Mouse (Mus musculus) midbrain, postnatal 0 days (tissue): ENCODE results near the gene Vegfa. TPM values are rescaled to one million over a fixed set of nuclear protein-coding genes. Genes with fewer than 3 reads are reported as not detected.

Experiments used
- ATAC-seq: fragments of 200-750 bp; cut with Nextera tagmentation; 2 replicates; pipeline ENCODE4 v1.8.0; 2017; ENCODE audit warnings: moderate number of reproducible peaks, mild to moderate bottlenecking, moderate TSS enrichment, moderate library complexity; ENCODE audit not compliant: low FRiP score
- DNase-seq: peaks from one replicate; pipeline ENCODE4 v3.0.0-alpha.2; 2015; ENCODE audit warnings: low spot score
- H3K27ac ChIP-seq: fragments of 300-500 bp; sonication (generic); 2 replicates; pipeline ENCODE4 v1.5.1; 2014; ENCODE audit warnings: low read depth, mild to moderate bottlenecking, low read length, mixed read lengths
- H3K27me3 ChIP-seq: fragments of 300-500 bp; sonication (generic); 2 replicates; pipeline ENCODE4 v1.6.1; 2014; ENCODE audit warnings: low read length, control low read depth, mixed read lengths; ENCODE audit not compliant: insufficient read depth
- H3K36me3 ChIP-seq: fragments of 300-500 bp; sonication (generic); 2 replicates; pipeline ENCODE4 v1.6.1; 2014; ENCODE audit warnings: low read length, control low read depth, mixed read lengths; ENCODE audit not compliant: insufficient read depth
- H3K4me1 ChIP-seq: fragments of 300-500 bp; sonication (generic); 2 replicates; pipeline ENCODE4 v1.6.1; 2014; ENCODE audit warnings: mild to moderate bottlenecking, control low read depth, antibody characterized with exemption, low read length, mixed read lengths; ENCODE audit not compliant: insufficient read depth
- H3K4me2 ChIP-seq: fragments of 300-500 bp; sonication (generic); 2 replicates; pipeline ENCODE4 v1.6.1; 2014; ENCODE audit warnings: low read depth, mild to moderate bottlenecking, low read length, mixed read lengths; ENCODE audit not compliant: poor library complexity, severe bottlenecking
- H3K4me3 ChIP-seq: fragments of 300-500 bp; sonication (generic); 2 replicates; pipeline ENCODE4 v1.5.1; 2014; ENCODE audit warnings: low read depth, mild to moderate bottlenecking, low read length, moderate library complexity
- H3K9ac ChIP-seq: fragments of 300-500 bp; sonication (generic); replicated peaks from 2 replicates; pipeline ENCODE4 v1.6.1; 2014; ENCODE audit warnings: mild to moderate bottlenecking, low read length, moderate library complexity, mixed read lengths; ENCODE audit not compliant: poor library complexity, severe bottlenecking
- H3K9me3 ChIP-seq: fragments of 300-500 bp; sonication (generic); 2 replicates; pipeline ENCODE4 v1.6.1; 2016; ENCODE audit warnings: low read length, control low read depth
- CTCF ChIP-seq: IDR thresholded peaks from 2 replicates; pipeline ENCODE4 v1.5.1; 2016; ENCODE audit warnings: antibody characterized with exemption, mild to moderate bottlenecking
- WGBS: fragments of 180-500 bp; shearing (Covaris S2); extraction: QIAGEN DNeasy Blood & Tissue Kit; methylation state at CpG from one replicate; pipeline ENCODE4 v1.1.7; 2014; 5-methylcytosine and 5-hydroxymethylcytosine counted together
- polyA plus RNA-seq: library from polyadenylated mRNA; unstranded; fragments of >200 nt; fragmentation: Nextera tagmentation; extraction: Ambion mirVana; gene quantifications from 2 replicates; pipeline ENCODE4 v1.2.1, GENCODE M21; 2015
- total RNA-seq: library from RNA; depleted of rRNA; stranded (reverse); fragments of >200 nt; gene quantifications from 2 replicates; pipeline ENCODE4 v1.2.3, GENCODE M21; 2014

Vegfa gene
- total and polyA plus RNA-seq, 2 experiments from 2014 or later = 3.0 to 105 TPM

- peaks cover 64% of the 10 kb centered on the region for H3K36me3 ChIP-seq
- WGBS = 70% methylated on average over 4 of the region's 4 CpGs
- H3K4me1 ChIP-seq = peaks cover 6% of the 10 kb centered on the region
- H3K9ac ChIP-seq = no peak overlapping the region
- ATAC-seq (no peak), DNase-seq (no peak)
- H3K27me3 ChIP-seq = no peaks in the 10 kb centered on the region
- no peak overlapping the region for H3K4me2 ChIP-seq
- no peaks in the 10 kb centered on the region for H3K9me3 ChIP-seq
- H3K4me3 ChIP-seq = no peak overlapping the region
- H3K27ac ChIP-seq = no peak overlapping the region
- no peak for TF ChIP-seq CTCF
These were observed 9.7 kb downstream of the Vegfa start for GRCm38 (mm10) chr17:46022427-46022826.

DNA sequence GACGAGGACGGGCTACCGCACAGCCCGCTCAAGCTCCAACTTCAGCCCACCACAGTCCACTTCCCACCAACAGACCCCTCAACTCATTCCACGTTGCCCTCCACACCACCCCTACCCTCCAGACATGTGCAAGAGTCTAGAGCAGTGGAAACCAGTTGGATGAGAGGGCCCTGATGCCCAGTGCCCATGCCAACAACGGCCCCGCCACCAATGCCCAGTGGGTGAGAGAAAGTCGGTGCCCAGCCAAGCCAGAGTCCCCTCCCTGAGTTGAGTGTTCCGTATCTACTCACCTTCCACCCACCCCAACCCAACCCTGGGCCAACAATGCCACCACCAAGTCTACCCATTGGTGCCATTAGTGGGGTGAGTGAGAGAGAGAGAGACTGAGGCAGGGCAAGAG, 10.4 kb downstream of the Vegfa start:
- Histone ChIP-seq H3K9ac (no peak overlapping the region), H3K9me3 (no peaks in the 10 kb centered on the region), H3K27ac (no peak overlapping the region), H3K4me2 (no peak overlapping the region), H3K36me3 (peaks cover 64% of the 10 kb centered on the region), H3K4me3 (no peak overlapping the region), H3K27me3 (no peaks in the 10 kb centered on the region), H3K4me1 (no peaks in the 10 kb centered on the region)
- ATAC-seq = no peak
- no peak for TF ChIP-seq CTCF
- DNase-seq = no peak
- 96% methylated on average over 9 of the region's 9 CpGs for whole genome bisulfite sequencing

GRCm38 (mm10) chr17:46021173-46021572, 11.0 kb downstream of the Vegfa start:
- TF ChIP-seq CTCF = no peak
- no peaks in the 10 kb centered on the region for H3K4me1 ChIP-seq
- no peak overlapping the region for H3K9ac ChIP-seq
- peaks cover 64% of the 10 kb centered on the region for H3K36me3 ChIP-seq
- H3K9me3 ChIP-seq = no peaks in the 10 kb centered on the region
- no peak overlapping the region for H3K27ac ChIP-seq
- no peak overlapping the region for H3K4me2 ChIP-seq
- H3K4me3 ChIP-seq = no peak overlapping the region
- WGBS = 94% methylated on average over 7 of the region's 7 CpGs
- ATAC-seq = no peak
- no peaks in the 10 kb centered on the region for H3K27me3 ChIP-seq
- no peak for DNase-seq

- Histone ChIP-seq H3K4me1 (no peaks in the 10 kb centered on the region), H3K4me3 (no peak overlapping the region), H3K9ac (no peak overlapping the region), H3K27ac (no peak overlapping the region), H3K4me2 (no peak overlapping the region), H3K9me3 (no peaks in the 10 kb centered on the region), H3K36me3 (peaks cover 67% of the 10 kb centered on the region), H3K27me3 (no peaks in the 10 kb centered on the region)
- TF ChIP-seq CTCF = 0 out of 2 replicates have a peak, but pooled peaks have one; percentile 4
- DNase-seq (no peak), ATAC-seq (no peak)
- 75% methylated on average over 7 of the region's 7 CpGs for WGBS
These were observed 11.6 kb downstream of the Vegfa start for GRCm38 (mm10) chr17:46020579-46020978.

DNA sequence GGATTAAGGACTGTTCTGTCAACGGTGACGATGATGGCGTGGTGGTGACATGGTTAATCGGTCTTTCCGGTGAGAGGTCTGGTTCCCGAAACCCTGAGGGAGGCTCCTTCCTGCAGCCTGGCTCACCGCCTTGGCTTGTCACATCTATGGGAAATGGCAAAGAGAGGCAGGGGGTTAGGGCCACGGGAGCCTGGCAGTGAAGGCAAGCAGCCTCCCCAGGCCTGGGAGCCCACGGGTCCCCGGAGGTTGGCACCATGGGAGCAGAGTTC, 13.5 kb downstream of the Vegfa start:
- TF ChIP-seq CTCF = no peak
- no peaks in the 10 kb centered on the region for H3K27me3 ChIP-seq
- peaks cover 53% of the 10 kb centered on the region for H3K36me3 ChIP-seq
- no peak overlapping the region for H3K9ac ChIP-seq
- no peak for DNase-seq
- no peak overlapping the region for H3K27ac ChIP-seq
- WGBS = 86% methylated on average over 10 of the region's 10 CpGs
- H3K4me3 ChIP-seq = no peak overlapping the region
- no peaks in the 10 kb centered on the region for H3K4me1 ChIP-seq
- H3K4me2 ChIP-seq = no peak overlapping the region
- H3K9me3 ChIP-seq = no peaks in the 10 kb centered on the region
- ATAC-seq = no peak

- Histone ChIP-seq H3K9ac (no peak overlapping the region), H3K27ac (no peak overlapping the region), H3K27me3 (no peaks in the 10 kb centered on the region), H3K4me1 (no peaks in the 10 kb centered on the region), H3K4me2 (no peak overlapping the region), H3K36me3 (peaks cover 47% of the 10 kb centered on the region), H3K9me3 (no peaks in the 10 kb centered on the region), H3K4me3 (no peak overlapping the region)
- TF ChIP-seq CTCF = no peak
- WGBS = 70% methylated on average over 24 of the region's 24 CpGs
- ATAC-seq (no peak), DNase-seq (no peak)
These were observed 14.0 kb downstream of the Vegfa start for GRCm38 (mm10) chr17:46017946-46018735.
